Mouse (Mus musculus): ENCODE results near the gene Foxp1. TPM values are rescaled to one million over a fixed set of nuclear protein-coding genes. Genes with fewer than 3 reads are reported as not detected.

The Foxp1 gene
- total RNA-seq, 2 experiments from 2014 or later = 133 to 135 TPM

DNA sequence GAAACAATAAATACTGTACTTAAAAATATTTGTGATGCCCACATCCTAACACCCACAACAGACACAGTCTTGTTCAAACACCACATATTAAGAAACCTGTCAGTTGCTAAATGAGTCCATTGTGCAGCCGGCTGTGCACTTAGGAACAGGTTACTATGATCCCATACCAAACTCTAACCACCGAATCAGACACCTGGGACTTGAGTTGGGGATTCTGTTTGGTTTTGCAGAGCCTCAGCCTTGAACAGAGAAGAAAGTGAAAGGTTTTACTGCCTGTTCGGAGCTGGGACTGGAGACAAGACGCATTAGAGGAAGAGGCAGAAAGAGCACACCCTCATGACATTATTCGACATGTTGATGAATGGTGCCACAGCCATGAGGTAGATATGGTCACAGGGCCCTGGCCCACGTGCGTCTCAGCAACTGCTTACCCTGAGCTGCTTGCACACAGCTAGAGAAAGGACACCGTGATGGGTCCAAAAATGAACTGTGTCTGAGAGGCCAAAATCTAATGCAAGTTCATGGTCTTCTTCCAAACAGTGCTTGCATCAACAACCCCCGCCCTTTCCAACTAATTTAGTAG lies 491.1 kb downstream of the Foxp1 start:
- DNase-seq (ENCODE audit: low spot score in 2 of 2) = no peak

DNA sequence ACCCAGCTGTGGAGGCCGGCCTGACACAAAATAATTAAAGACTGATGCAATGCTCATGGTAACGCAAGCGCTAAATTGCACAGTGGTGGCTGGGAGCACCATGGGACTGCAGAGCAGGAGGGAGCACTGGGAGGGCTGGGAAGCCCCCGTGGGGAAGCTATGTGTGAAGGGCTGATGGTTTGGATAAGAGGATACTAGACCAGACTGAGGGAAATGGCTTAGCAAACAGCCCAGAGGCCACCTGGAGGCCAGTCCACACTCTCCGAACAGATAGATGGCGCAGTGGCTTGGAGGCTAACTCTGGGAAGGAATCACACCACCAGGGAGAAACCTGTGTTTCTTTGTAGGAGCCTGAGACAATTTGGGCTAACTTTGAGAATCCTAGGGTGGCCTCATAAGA lies 492.3 kb downstream of the Foxp1 start:
- DNase-seq (ENCODE audit: low spot score in 2 of 2) = no peak

DNA sequence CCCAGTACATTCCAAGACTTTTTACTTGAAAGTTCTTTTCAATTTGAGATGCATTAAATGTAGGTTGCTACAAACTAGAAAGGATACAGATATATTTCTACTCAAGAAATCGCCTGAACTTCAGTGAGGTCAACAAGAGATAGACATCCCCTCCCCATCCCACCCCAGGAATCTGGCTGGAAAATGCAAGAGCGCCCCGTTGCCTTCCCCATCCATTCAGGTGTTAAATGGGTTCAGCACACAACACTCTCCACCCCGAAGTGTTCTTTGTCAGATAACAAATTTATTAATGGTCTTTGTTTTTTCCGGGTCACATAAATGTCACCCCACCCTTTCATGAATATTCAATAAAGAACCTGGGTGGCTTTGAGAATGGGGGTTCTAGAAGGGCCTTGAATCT lies 493.1 kb downstream of the Foxp1 start:
- DNase-seq (ENCODE audit: low spot score in 2 of 2) = no peak

DNA sequence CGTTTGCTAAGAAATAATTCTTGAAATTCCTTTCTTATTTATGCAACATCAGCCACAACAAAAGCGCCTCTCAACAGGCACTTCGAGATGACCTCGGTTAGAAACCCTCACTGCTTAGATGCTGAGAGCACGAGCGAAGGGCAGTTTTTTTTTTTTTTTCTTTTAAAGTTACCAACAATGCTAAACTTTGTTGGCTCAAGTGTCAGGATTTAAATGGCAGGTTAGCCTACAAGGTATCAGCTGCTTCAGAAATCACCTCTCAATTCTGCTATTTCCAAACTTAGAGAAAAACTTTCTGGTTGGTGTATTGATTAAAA lies 493.6 kb downstream of the Foxp1 start:
- DNase-seq (ENCODE audit: low spot score in 2 of 2) = no peak

DNA sequence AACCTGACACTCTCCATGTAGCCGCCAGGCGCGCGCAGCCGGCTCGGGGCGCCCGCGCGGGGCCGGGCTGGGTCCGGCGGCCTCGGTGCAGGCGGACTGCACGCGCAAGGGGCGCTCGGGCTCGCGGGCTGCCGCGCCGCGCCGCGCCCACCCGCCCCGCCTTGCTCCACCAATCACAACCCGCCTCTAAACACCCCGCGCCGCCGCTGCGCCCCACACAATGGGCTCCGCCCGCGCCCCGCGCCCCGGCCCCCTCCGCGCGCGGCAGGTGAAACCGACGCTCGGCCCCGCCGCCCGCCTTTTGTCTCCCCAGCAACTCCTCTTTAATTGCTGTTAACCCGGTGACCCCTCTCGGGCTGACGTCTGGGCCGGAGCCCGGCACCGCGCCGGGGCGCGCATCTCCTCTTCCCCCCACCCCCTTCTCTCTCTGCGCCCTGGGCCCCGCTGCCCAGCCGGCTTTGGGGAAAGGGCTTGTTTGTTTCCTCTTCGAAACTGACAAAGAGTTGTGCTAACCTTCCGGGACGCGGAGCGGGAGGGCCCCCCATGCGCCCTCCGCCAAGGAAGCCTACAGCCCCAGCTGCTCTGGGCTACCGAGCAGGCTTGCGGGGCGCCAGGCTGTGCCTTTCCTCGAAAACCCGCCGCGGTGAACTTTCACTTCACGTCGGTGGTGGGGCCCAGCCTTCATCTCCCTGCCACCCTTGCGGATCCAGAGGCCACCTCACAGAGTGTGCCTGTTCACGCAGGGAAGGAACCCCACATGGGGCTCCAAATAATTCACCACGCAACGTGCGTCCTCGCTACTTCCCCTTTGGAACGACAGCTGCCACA lies 494.1 kb downstream of the Foxp1 start:
- DNase-seq (ENCODE audit: low spot score in 2 of 2) = peak; percentile 51 to 54

DNA sequence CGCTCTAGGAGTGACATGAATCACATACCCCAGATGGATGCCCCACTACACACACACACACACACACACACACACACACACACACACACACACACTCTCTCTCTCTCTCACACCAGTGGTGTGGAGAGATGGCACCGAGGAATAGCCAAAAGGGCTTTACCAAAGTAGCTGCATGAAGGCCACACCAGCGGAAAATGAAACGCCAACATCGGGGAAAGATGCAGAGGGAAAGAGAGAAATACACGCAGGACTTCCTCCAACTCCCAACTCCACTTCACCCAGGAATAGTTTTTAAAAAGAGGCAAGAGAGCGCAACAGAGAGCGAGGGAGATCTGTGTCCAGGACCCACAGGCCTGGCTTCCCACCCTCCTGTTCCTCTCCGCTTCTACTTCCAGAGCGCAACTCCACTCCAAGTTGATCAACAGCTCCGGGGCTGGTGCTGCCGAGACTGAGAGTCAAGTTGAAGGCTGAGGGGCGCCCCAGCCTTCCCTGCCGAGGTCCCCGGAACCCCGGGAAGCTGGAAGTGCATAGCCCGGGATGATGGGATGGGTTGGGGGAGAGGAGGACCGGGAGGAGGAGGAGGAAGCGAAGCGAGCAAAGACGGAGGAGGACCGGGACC lies 494.9 kb downstream of the Foxp1 start:
- DNase-seq (ENCODE audit: low spot score in 2 of 2) = no peak

DNA sequence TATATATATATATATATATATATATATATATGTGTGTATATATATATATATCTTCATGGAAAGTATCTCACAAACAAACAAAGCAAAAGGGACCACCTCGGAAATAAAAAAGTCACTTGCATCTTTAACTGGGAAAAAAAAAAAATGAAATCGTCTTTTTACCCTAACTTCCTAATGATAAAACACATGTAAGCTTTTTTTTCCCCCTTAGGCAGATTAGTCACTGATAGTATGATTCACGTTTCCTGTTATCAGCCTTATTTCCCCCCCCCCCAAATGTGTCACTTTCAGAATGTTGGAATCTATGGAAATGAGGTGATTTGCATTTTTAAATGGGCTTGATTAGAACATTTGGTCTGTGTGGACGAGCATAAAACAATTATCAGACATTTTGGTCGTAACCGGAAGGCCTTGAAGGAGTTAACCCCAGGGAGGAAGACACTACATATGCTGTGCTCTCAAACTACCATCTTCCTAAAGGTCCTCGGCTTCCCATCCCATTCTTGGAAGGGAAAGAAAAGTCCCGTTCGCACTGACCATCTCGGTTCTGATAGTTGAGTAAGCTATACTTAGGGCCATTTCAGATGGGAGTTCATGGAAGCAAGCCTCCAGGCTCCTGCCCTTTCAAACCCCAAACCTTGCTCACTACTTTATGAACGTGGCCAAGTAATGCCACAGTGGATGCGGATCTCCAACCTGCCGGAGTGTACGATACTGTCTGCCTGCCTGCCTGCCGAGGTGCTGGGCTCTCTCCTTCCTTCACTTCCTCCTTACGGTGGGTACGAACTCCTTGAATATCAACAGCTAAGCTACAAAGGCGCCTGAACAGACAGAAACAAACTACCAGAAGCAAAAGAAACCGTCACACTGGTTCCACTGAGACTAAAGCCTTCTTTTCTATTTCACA lies 495.6 kb downstream of the Foxp1 start:
- DNase-seq (ENCODE audit: low spot score in 2 of 2) = no peak

DNA sequence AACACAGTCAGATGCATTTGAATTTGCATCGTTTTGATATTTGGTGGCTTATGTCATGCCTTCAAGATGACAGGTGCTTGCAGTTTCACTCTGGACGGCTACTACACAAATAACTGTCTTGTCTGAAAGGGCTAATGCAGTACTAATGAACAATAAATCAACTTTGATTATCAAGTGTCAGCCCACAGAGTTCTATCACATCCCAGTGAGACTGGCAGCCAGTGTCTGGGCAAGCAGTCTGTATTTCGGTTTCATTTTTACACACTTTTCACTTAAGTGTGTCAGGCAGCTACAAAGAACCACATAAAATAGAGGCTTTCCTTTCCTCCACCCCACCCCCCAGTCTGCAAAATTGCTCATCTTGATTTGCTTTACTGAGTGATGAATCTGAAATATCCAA lies 496.5 kb downstream of the Foxp1 start:
- no peak for DNase-seq (ENCODE audit: low spot score in 2 of 2)

DNA sequence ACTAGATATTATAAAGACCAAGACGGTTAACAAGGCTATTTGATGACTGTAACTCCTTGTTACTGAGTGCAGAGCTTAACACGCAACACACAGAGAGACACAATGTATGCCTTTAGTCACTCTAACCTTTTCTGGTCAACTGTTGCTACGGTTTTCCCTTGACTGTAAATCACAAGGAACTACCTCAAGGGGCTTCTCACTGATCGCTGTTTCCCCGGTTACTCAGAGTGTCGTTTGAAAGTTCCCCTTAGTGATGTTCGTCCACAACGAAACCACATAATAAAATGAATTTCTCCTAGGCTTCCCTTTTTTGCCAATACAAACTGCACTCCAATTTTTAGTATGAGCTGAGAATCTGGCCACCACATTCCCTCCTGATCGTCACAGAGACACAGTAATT lies 497.9 kb downstream of the Foxp1 start:
- DNase-seq (ENCODE audit: low spot score in 2 of 2) = no peak

DNA sequence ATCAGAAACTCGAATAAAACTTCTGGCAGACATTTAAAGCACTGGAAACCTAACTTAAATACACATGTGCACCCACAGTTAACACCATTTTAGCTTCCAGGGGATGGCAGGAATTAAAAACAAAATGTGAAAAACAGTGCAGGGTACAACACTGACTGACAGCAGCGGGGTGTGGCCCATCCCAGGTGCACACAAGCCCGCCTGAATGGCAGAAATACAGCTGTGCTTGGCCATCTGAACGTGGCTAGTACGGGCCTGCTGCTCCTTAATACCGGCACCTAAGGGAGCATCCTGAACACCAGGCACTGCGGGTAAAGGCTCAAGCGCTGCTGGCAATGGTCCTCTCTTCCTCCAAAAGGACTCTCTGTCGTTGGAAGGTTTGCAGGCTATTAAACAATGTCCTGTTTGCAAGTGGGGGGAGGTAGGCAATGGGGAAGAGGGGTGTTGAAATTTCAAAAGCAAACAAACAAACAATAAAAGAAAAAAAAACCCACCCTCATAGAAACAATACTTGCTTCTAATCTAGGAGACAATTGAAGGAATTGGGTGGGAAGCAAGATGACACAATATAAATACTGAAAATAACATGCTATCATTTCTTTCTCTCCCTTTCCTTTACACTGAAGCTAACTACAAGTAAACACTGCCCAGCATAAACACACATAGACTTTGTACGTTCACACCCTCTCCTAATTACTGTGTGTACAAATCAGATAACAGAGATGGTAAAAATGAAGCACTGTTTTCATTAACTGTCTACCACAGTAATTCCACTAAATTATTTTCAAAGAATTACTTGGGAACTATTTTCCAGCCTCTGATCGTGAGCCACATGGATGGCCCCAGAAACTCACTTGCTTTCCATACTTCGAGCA lies 501.7 kb downstream of the Foxp1 start:
- no peak for DNase-seq (ENCODE audit: low spot score in 2 of 2)

DNA sequence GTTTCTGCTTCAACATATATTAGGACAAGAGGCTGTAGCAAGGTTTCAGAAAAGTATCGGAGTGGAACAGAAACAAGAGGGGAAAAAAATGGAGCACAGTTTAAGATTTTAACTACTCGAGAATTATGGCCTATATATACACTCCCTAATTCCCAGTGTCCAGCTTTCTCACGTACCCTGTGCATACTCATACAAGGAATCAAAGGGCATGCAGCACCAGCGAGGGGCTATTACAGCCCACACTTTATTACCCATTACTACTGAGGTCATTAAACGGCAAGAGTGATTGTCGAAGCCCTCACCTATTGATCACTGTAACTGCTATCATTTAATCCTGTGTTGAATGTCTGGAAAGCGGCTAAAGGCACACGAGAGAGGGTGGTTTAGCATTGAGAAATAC lies 502.8 kb downstream of the Foxp1 start:
- no peak for DNase-seq (ENCODE audit: low spot score in 2 of 2)

DNA sequence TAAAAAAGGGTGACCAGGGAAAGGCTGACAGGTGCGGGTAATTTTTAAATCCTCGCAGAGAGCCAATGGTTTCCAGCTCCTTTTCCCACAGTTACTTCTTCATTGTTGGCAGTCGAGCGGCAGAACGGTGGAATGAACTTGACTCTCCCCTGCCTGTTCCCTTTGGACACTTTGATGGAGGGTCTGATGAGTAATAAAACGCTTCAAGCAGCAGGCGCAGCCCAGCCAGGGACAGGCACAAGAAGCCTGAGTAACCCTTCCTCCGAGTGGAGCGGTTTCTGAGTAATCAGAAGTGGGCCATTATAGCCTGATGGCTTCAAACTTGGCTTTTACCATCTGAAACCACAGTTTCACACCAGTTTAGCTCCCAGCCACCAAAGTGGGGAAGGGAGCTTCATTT lies 503.3 kb downstream of the Foxp1 start:
- no peak for DNase-seq (ENCODE audit: low spot score in 2 of 2)

DNA sequence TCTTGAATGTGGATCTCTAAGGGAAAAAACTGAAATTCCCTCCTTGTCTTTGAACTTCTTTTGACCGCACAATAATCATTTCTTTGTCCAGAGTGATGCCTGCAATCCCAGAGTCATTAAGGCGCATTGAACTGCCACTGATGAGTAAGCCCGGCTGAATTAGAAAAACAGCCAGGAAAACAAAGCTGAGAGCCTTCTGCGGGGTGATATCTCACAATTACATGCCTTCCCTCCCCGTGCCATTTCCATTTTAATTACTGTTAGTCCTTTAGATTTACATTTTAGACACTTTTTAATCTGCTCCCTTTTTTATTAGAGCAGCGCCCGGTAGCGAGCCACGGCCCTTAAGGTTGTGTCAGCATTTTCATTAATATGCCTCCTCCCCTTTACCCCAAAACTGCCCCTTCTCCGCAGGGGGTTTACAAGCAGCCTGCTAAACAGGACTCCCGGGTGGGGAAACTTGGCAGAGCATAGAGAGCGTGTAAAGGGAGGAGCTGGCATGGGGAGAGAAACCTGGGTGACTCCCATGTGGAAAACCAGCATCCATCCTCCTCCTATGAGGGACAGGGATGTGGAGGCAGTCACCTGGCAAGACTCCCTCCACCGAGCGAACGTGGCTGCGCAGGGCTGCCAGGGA lies 508.5 kb downstream of the Foxp1 start:
- DNase-seq (ENCODE audit: low spot score in 2 of 2) = no peak

DNA sequence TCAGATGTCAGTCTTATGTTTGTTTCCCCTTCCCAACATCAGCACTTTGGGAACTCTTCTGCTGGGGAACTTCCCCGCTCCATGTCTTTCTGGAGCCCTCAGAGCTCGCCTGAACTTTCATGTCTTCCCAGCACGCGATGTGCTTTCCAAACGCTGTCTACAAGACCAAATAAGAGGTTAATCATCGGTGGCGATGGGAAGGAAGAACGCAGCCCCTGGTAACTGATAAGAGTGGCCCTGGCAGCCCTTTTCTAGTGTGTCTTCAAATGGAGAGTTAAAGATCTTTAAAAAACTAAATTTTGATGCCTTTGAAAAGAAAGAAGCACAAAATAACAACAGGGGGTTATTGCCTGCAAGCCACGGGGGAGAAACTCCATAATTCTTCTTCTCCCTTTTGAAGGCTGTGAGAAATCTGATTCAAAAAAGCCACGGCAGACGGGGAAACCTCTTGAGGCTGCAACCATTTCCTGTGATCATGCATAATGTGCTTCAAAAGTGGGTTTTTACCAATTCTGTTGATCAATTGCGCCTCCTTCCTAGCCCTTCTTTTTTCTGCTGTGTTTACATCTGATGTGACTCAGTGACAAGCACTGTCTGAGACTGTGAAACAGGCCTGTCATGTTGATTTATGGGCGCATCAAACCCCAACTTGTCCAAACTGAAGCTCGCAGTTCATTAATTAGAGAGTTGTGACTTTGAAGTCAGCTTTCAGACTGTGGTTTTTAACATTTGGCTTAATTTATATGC lies 509.2 kb downstream of the Foxp1 start:
- DNase-seq (ENCODE audit: low spot score in 2 of 2) = no peak

DNA sequence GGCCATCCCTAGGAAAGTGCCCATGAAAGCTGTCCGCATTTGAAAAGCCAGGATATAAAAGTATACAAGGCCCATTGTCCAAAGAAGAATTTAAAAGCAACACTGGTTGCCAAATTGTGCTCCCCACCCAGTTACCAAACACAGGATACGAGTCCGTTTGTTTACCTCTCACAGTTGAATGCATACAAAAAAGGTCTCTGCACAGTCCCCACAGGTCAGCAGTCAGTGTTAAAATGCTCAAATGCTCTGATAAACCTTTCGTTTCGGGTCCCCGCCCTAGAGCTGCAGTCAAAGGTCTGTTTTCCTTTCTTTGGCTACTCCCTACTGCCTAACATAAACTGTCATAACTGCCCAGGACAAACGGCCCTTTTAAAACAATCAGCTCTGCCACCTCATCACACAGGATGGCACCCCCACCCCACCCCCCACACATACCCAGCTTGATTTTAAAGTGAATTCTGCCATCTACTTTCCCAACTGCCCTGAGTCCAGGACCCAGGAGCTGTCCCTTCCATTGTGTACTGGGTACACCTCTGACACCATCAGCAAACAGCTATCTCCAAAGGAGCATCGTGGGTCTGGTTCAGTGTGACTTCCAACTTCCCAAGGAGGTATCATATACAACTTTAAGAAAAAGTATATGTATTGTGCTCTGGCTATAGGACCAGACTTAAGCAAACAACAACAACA lies 510.5 kb downstream of the Foxp1 start:
- no peak for DNase-seq (ENCODE audit: low spot score in 2 of 2)

DNA sequence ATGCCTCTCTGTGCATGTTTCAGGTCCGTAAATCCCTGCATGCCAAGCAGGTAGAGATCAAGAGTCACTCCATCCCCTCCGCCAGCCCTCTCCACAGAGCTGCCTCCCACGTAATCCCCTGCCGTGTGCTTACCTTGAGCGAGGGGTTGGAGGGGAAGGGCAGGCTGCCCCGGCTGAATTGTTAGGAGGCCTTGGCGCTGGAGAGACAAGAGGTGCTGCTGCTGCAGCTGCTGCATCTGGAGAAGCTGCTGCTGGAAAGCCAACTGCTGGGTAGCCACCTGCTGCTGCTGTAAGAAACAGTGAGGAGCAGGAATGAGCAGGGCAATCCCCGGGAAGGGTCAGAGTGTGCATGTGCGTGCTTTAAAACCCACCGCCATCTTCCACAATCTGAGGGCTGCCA lies 512.8 kb downstream of the Foxp1 start:
- DNase-seq (ENCODE audit: low spot score in 2 of 2) = no peak

DNA sequence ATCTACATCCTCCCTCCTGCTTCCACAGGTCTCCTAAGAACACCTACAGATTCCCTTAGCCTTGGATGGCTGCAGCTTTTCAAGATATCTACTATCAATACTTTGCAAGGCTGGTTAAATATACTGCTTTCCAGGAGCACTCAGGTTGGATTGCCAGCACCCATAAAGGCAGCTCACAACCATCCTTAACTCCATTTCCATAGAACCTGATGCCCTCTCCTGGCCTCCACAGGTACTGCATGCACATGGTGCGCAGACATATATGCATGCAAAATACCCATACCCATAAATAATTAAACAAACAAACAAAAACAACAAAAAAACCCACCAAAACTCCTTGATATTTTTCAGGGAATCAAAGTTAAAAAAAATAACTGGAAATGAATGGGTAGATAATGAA lies 514.0 kb downstream of the Foxp1 start:
- DNase-seq (ENCODE audit: low spot score in 2 of 2) = no peak

DNA sequence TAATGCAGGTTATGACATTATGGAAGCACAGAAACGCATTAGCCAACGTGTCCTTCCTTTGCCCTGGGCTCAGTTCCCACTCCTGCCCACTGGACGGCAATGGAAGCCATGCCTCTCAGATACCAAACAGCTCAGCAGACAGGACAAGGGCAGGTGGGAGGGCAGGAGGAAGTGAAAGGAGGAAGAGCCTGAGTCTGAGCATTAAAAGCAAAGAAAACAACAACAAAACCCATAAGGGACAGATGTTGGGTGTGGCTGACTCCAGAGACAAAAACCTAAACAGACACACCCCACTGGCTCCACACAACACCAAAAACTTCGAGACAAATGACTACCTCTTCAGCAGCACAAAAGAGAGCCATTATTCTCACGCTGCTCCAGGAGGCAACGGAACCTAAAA lies 515.0 kb downstream of the Foxp1 start:
- no peak for DNase-seq (ENCODE audit: low spot score in 2 of 2)

Measured in left cerebral cortex, adult 18-20 months (tissue).